Mouse (Mus musculus) liver, postnatal 0 days (tissue): ENCODE measurements at regions not wholly inside any gene's neighbourhood (a gene's known extent, or its start where the extent isn't known, plus 50 kb on each side); places are given as distances from the start of the nearest gene placed in this dataset.

ENCODE experiments used
- CTCF ChIP-seq: sonication (generic); IDR thresholded peaks from 2 replicates; pipeline ENCODE4 v1.5.1; 2016; ENCODE audit warnings: antibody characterized with exemption, low read depth
- EP300 ChIP-seq: IDR thresholded peaks from 2 replicates; pipeline ENCODE4 v1.6.1; 2016; ENCODE audit warnings: antibody characterized with exemption, low read depth, mild to moderate bottlenecking

DNA sequence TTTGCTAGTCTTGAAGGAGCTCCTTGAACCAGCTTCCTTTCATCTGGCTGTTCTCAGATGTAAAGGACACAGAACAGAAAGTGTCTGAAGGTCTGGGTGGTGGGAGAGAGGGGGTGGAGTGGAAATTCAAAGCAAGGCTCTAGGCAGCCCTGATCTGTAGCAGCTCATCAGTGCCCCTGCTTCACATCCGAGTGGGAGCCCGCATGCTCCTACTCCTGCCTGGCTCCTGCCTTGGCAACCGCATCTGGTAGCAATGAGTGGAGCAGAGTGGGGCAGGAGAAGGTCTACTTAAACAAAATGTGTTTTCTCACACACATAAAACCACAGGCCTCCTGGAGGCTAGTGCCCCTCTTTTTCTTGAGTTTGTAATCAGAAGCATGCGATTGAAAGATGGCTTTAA, 201.0 kb downstream of the Osr1 start:
- TF ChIP-seq CTCF = no peak
- no peak for TF ChIP-seq EP300
